Mouse (Mus musculus) A20 (cell line): ENCODE results near the gene Ints3.
A peak's percentile ranks its signal among the peaks of the same experiment; 100 is the strongest.

Source experiments
- DNase-seq: peaks from one replicate; pipeline ENCODE4 v3.0.0-alpha.2; 2011; ENCODE audit warnings: low read depth, low spot score

The Ints3 gene

GRCm38 (mm10) chr3:90391004-90391403 is 42.4 kb downstream of the Ints3 start:
- DNase-seq = no peak

GRCm38 (mm10) chr3:90389511-90390490 is 43.6 kb downstream of the Ints3 start, which contains the start of gene Slc27a3:
Gene Slc27a3 (minus strand): TSS chr3:90389938.
- DNase-seq = no peak

- no peak for DNase-seq
Observed at GRCm38 (mm10) chr3:90388726-90389510, 44.5 kb downstream of the Ints3 start.

- no peak for DNase-seq
Observed at GRCm38 (mm10) chr3:90388192-90388591, 45.2 kb downstream of the Ints3 start.

- DNase-seq = no peak
Observed at GRCm38 (mm10) chr3:90387483-90387882, 45.9 kb downstream of the Ints3 start.

GRCm38 (mm10) chr3:90386817-90387216 is 46.6 kb downstream of the Ints3 start:
- DNase-seq = no peak

- DNase-seq = no peak
Observed at GRCm38 (mm10) chr3:90384851-90385375, 48.5 kb downstream of the Ints3 start.

- DNase-seq = peak; percentile 92
Observed at GRCm38 (mm10) chr3:90383690-90384089, 49.7 kb downstream of the Ints3 start.

- no peak for DNase-seq
Observed at GRCm38 (mm10) chr3:90381727-90382126, 51.7 kb downstream of the Ints3 start.

- DNase-seq = no peak
Observed at GRCm38 (mm10) chr3:90378496-90378895, 54.9 kb downstream of the Ints3 start.

- no peak for DNase-seq
Observed at GRCm38 (mm10) chr3:90376247-90376585, 57.2 kb downstream of the Ints3 start.

GRCm38 (mm10) chr3:90375562-90376246 is 57.7 kb downstream of the Ints3 start:
- no peak for DNase-seq

GRCm38 (mm10) chr3:90374368-90374767 is 59.1 kb downstream of the Ints3 start:
- no peak for DNase-seq

- peak; percentile 85 for DNase-seq
Observed at GRCm38 (mm10) chr3:90373432-90374028, 59.9 kb downstream of the Ints3 start.

GRCm38 (mm10) chr3:90372817-90373216 is 60.6 kb downstream of the Ints3 start:
- DNase-seq = no peak

GRCm38 (mm10) chr3:90371857-90372256 is 61.6 kb downstream of the Ints3 start:
- no peak for DNase-seq

GRCm38 (mm10) chr3:90369041-90369440 is 64.4 kb downstream of the Ints3 start:
- DNase-seq = peak; percentile 37

GRCm38 (mm10) chr3:90367001-90367632 is 66.3 kb downstream of the Ints3 start:
- no peak for DNase-seq

GRCm38 (mm10) chr3:90362346-90362745 is 71.1 kb downstream of the Ints3 start:
- DNase-seq = no peak

GRCm38 (mm10) chr3:90361476-90361875 is 71.9 kb downstream of the Ints3 start:
- no peak for DNase-seq

GRCm38 (mm10) chr3:90359230-90359629 is 74.2 kb downstream of the Ints3 start:
- DNase-seq = no peak
